Mouse (Mus musculus) neural tube, embryonic 13.5 days (tissue): ENCODE measurements at regions not wholly inside any gene's neighbourhood (a gene's known extent, or its start where the extent isn't known, plus 50 kb on each side); places are given as distances from the start of the nearest gene placed in this dataset.

Experiments
- ATAC-seq: fragments of 200-750 bp; cut with Nextera tagmentation; 2 replicates; pipeline ENCODE4 v1.8.0; 2017; ENCODE audit warnings: low read depth, mild to moderate bottlenecking, moderate TSS enrichment, moderate library complexity
- H3K27ac ChIP-seq: fragments of 300-500 bp; sonication (generic); replicated peaks from 2 replicates; pipeline ENCODE4 v1.5.1; 2015; ENCODE audit warnings: moderate library complexity, mild to moderate bottlenecking, inconsistent platforms
- H3K27me3 ChIP-seq: fragments of 300-500 bp; sonication (generic); 2 replicates; pipeline ENCODE4 v1.6.1; 2015; ENCODE audit warnings: mild to moderate bottlenecking, inconsistent platforms
- H3K36me3 ChIP-seq: fragments of 300-500 bp; sonication (generic); 2 replicates; pipeline ENCODE4 v1.6.1; 2015; ENCODE audit warnings: mild to moderate bottlenecking, inconsistent platforms
- H3K4me1 ChIP-seq: fragments of 300-500 bp; sonication (generic); replicated peaks from 2 replicates; pipeline ENCODE4 v1.6.1; 2015; ENCODE audit warnings: inconsistent platforms
- H3K4me2 ChIP-seq: fragments of 300-500 bp; sonication (generic); 2 replicates; pipeline ENCODE4 v1.6.1; 2015; ENCODE audit warnings: inconsistent platforms, mild to moderate bottlenecking, moderate library complexity
- H3K4me3 ChIP-seq: fragments of 300-500 bp; sonication (generic); 2 replicates; pipeline ENCODE4 v1.5.1; 2015; ENCODE audit warnings: mild to moderate bottlenecking, inconsistent platforms
- H3K9ac ChIP-seq: fragments of 300-500 bp; sonication (generic); 2 replicates; pipeline ENCODE4 v1.6.1; 2015; ENCODE audit warnings: moderate library complexity, mild to moderate bottlenecking, inconsistent platforms
- H3K9me3 ChIP-seq: fragments of 300-500 bp; sonication (generic); 2 replicates; pipeline ENCODE4 v1.6.1; 2016; ENCODE audit warnings: inconsistent platforms
- WGBS: fragments of 180-500 bp; shearing (Covaris S2); methylation state at CpG from one replicate; pipeline ENCODE4 v1.1.7; 2015; 5-methylcytosine and 5-hydroxymethylcytosine counted together

GRCm38 (mm10) chr5:75479149-75479548 is 95.6 kb upstream of the Kit start:
- WGBS, result 69% methylated on average over 11 of the region's 11 CpGs
- Histone ChIP-seq H3K9me3 (no peaks in the 10 kb centered on the region), H3K9ac (no peak overlapping the region), H3K4me2 (no peak overlapping the region), H3K27me3 (no peaks in the 10 kb centered on the region), H3K36me3 (no peaks in the 10 kb centered on the region), H3K4me3 (no peak overlapping the region), H3K4me1 (peaks cover 12% of the 10 kb centered on the region; the same call in 1 of the 2 replicates), H3K27ac (no peak overlapping the region)
- no peak for ATAC-seq

- no peak overlapping the region for H3K4me2 ChIP-seq
- no peak overlapping the region for H3K4me3 ChIP-seq
- WGBS, result 19% methylated on average over 7 of the region's 7 CpGs
- no peaks in the 10 kb centered on the region for H3K27me3 ChIP-seq
- H3K4me1 ChIP-seq, result peaks cover 12% of the 10 kb centered on the region; the same call in 1 of the 2 replicates
- no peaks in the 10 kb centered on the region for H3K9me3 ChIP-seq
- ATAC-seq, result no peak
- H3K9ac ChIP-seq, result no peak overlapping the region
- H3K36me3 ChIP-seq, result no peaks in the 10 kb centered on the region
- H3K27ac ChIP-seq, result no peak overlapping the region
Observed at GRCm38 (mm10) chr5:75481595-75481994, 93.1 kb upstream of the Kit start.

- Histone ChIP-seq H3K27me3 (no peaks in the 10 kb centered on the region), H3K36me3 (no peaks in the 10 kb centered on the region), H3K9ac (no peak overlapping the region), H3K27ac (no peak overlapping the region), H3K4me1 (peaks cover 4% of the 10 kb centered on the region; the same call in 1 of the 2 replicates), H3K4me3 (no peak overlapping the region), H3K9me3 (no peaks in the 10 kb centered on the region), H3K4me2 (no peak overlapping the region)
- WGBS, result 81% methylated on average over 7 of the region's 7 CpGs
- no peak for ATAC-seq
Observed at GRCm38 (mm10) chr5:75484330-75484729, 90.4 kb upstream of the Kit start.

GRCm38 (mm10) chr5:75490806-75491205 is 83.9 kb upstream of the Kit start:
- Histone ChIP-seq H3K9ac (no peak overlapping the region), H3K27me3 (no peaks in the 10 kb centered on the region), H3K4me2 (no peak overlapping the region), H3K36me3 (no peaks in the 10 kb centered on the region), H3K9me3 (no peaks in the 10 kb centered on the region), H3K4me3 (no peak overlapping the region), H3K4me1 (no peaks in the 10 kb centered on the region), H3K27ac (no peak overlapping the region)
- WGBS, result 71% methylated on average over 9 of the region's 9 CpGs
- ATAC-seq, result no peak

- Histone ChIP-seq H3K27ac (no peak overlapping the region), H3K9me3 (no peaks in the 10 kb centered on the region), H3K36me3 (no peaks in the 10 kb centered on the region), H3K4me3 (no peak overlapping the region), H3K4me1 (no peaks in the 10 kb centered on the region), H3K9ac (no peak overlapping the region), H3K27me3 (no peaks in the 10 kb centered on the region), H3K4me2 (no peak overlapping the region)
- 92% methylated on average over 10 of the region's 10 CpGs for WGBS
- ATAC-seq, result no peak
Observed at GRCm38 (mm10) chr5:75494143-75494542, 80.6 kb upstream of the Kit start.

- Histone ChIP-seq H3K4me2 (no peak overlapping the region), H3K9me3 (no peaks in the 10 kb centered on the region), H3K4me3 (no peak overlapping the region), H3K27ac (no peak overlapping the region), H3K27me3 (no peaks in the 10 kb centered on the region), H3K36me3 (no peaks in the 10 kb centered on the region), H3K9ac (no peak overlapping the region), H3K4me1 (no peaks in the 10 kb centered on the region)
- 87% methylated on average over 3 of the region's 3 CpGs for WGBS
- no peak for ATAC-seq
Observed at GRCm38 (mm10) chr5:75499053-75499452, 75.7 kb upstream of the Kit start.

GRCm38 (mm10) chr5:75499695-75500094 is 75.0 kb upstream of the Kit start:
- Histone ChIP-seq H3K27ac (no peak overlapping the region), H3K36me3 (no peaks in the 10 kb centered on the region), H3K9ac (no peak overlapping the region), H3K9me3 (no peaks in the 10 kb centered on the region), H3K4me1 (no peaks in the 10 kb centered on the region), H3K4me2 (no peak overlapping the region), H3K27me3 (no peaks in the 10 kb centered on the region), H3K4me3 (no peak overlapping the region)
- WGBS, result 85% methylated on average over 5 of the region's 5 CpGs
- ATAC-seq, result no peak

- no peak for ATAC-seq
- Histone ChIP-seq H3K27me3 (no peaks in the 10 kb centered on the region), H3K9ac (no peak overlapping the region), H3K4me3 (no peak overlapping the region), H3K36me3 (no peaks in the 10 kb centered on the region), H3K9me3 (no peaks in the 10 kb centered on the region), H3K27ac (no peak overlapping the region), H3K4me2 (no peak overlapping the region), H3K4me1 (no peaks in the 10 kb centered on the region)
- 73% methylated on average over 8 of the region's 8 CpGs for WGBS
Observed at GRCm38 (mm10) chr5:75500654-75501416, 73.9 kb upstream of the Kit start.

- H3K36me3 ChIP-seq, result no peaks in the 10 kb centered on the region
- H3K4me3 ChIP-seq, result no peak overlapping the region
- H3K27ac ChIP-seq, result no peak overlapping the region
- H3K9me3 ChIP-seq, result no peaks in the 10 kb centered on the region
- no peaks in the 10 kb centered on the region for H3K27me3 ChIP-seq
- H3K4me1 ChIP-seq, result no peaks in the 10 kb centered on the region
- ATAC-seq, result no peak
- no peak overlapping the region for H3K4me2 ChIP-seq
- H3K9ac ChIP-seq, result no peak overlapping the region
- WGBS, result 94% methylated on average over 3 of the region's 3 CpGs
Observed at GRCm38 (mm10) chr5:75503673-75504072, 71.0 kb upstream of the Kit start.

- Histone ChIP-seq H3K4me1 (no peaks in the 10 kb centered on the region), H3K27ac (no peak overlapping the region), H3K9ac (no peak overlapping the region), H3K4me3 (no peak overlapping the region), H3K27me3 (no peaks in the 10 kb centered on the region), H3K36me3 (no peaks in the 10 kb centered on the region), H3K4me2 (no peak overlapping the region), H3K9me3 (no peaks in the 10 kb centered on the region)
- ATAC-seq, result no peak
- WGBS, result 78% methylated on average over 20 of the region's 20 CpGs
Observed at GRCm38 (mm10) chr5:75512521-75513422, 61.9 kb upstream of the Kit start.

GRCm38 (mm10) chr5:75518213-75518612 is 56.5 kb upstream of the Kit start:
- Histone ChIP-seq H3K4me1 (no peaks in the 10 kb centered on the region; the same call in 1 of the 2 replicates), H3K27ac (no peak overlapping the region), H3K27me3 (no peaks in the 10 kb centered on the region), H3K9me3 (no peaks in the 10 kb centered on the region), H3K4me2 (no peak overlapping the region), H3K36me3 (no peaks in the 10 kb centered on the region), H3K9ac (no peak overlapping the region), H3K4me3 (no peak overlapping the region)
- 0 out of 2 replicates have a peak, but pooled peaks have one; percentile 23 for ATAC-seq
- WGBS, result 57% methylated on average over 8 of the region's 8 CpGs

- 97% methylated on average over 4 of the region's 4 CpGs for WGBS
- H3K4me3 ChIP-seq, result no peak overlapping the region
- H3K4me1 ChIP-seq, result no peaks in the 10 kb centered on the region; the same call in 1 of the 2 replicates
- H3K4me2 ChIP-seq, result no peak overlapping the region
- H3K27me3 ChIP-seq, result no peaks in the 10 kb centered on the region
- H3K9ac ChIP-seq, result no peak overlapping the region
- H3K36me3 ChIP-seq, result no peaks in the 10 kb centered on the region
- no peaks in the 10 kb centered on the region for H3K9me3 ChIP-seq
- no peak overlapping the region for H3K27ac ChIP-seq
- ATAC-seq, result no peak
Observed at GRCm38 (mm10) chr5:75523041-75523678, 51.6 kb upstream of the Kit start.
